Mouse (Mus musculus) CH12.LX (cell line): ENCODE measurements around the gene Ppp1r13l. TPM values are rescaled to one million over a fixed set of nuclear protein-coding genes. Genes with fewer than 3 reads are reported as not detected.

Experiments
- DNase-seq: peaks from one replicate; pipeline ENCODE4 v3.0.0-alpha.2; 2013; ENCODE audit errors: extremely low read depth
- H3K27ac ChIP-seq: 2 replicates; pipeline ENCODE4 v1.5.1; 2012; ENCODE audit warnings: low read depth, mild to moderate bottlenecking, control low read depth, moderate library complexity; ENCODE audit not compliant: insufficient read depth
- H3K27me3 ChIP-seq: replicated peaks from 2 replicates; pipeline ENCODE3; 2012; ENCODE audit warnings: inconsistent platforms
- H3K36me3 ChIP-seq, 2 experiments: replicated peaks in 1 of 2; 2 replicates each; pipeline versions ENCODE3 to v1.6.1; 2012; ENCODE audit warnings: inconsistent platforms in 1 of 2, low read length in 1 of 2, mild to moderate bottlenecking in 1 of 2, mixed read lengths in 1 of 2, moderate library complexity in 1 of 2; ENCODE audit not compliant: control insufficient read depth in 1 of 2, insufficient read depth in 1 of 2
- H3K4me1 ChIP-seq, 2 experiments: 2 replicates each; pipeline ENCODE4 v1.6.1; 2012; ENCODE audit warnings: inconsistent platforms in 1 of 2, moderate library complexity in 1 of 2; ENCODE audit not compliant: insufficient read depth in 2 of 2, control insufficient read depth in 1 of 2
- H3K4me2 ChIP-seq: 2 replicates; pipeline ENCODE4 v1.6.1; 2012; ENCODE audit warnings: low read depth, mild to moderate bottlenecking, control low read depth; ENCODE audit not compliant: poor library complexity, insufficient read depth, severe bottlenecking
- H3K4me3 ChIP-seq, 3 experiments: fragments of 150-350 bp in 1 of 3; sonication (generic) in 1 of 3; replicated peaks in 1 of 3; 2 replicates each; pipeline versions ENCODE3 to v1.5.1; 2011 to 2012; ENCODE audit warnings: low read depth in 2 of 3, low read length in 2 of 3, mild to moderate bottlenecking in 2 of 3, moderate library complexity in 2 of 3, control low read depth in 1 of 3, improper control_type of control experiment in 1 of 3, inconsistent platforms in 1 of 3, mixed read lengths in 1 of 3; ENCODE audit not compliant: poor library complexity in 1 of 3
- H3K79me2 ChIP-seq: replicated peaks from 2 replicates; pipeline ENCODE4 v1.6.1; 2012; ENCODE audit warnings: mild to moderate bottlenecking, moderate library complexity; ENCODE audit not compliant: control insufficient read depth, poor library complexity, insufficient read depth, severe bottlenecking; ENCODE audit errors: extremely low read depth
- H3K9ac ChIP-seq: 2 replicates; pipeline ENCODE4 v1.6.1; 2012; ENCODE audit warnings: low read depth, mild to moderate bottlenecking, control low read depth, moderate library complexity; ENCODE audit not compliant: insufficient read depth
- H3K9me3 ChIP-seq: replicated peaks from 2 replicates; pipeline ENCODE3; 2012; ENCODE audit warnings: low read length, inconsistent platforms, mixed read lengths
- BHLHE40 ChIP-seq: IDR thresholded peaks from 2 replicates; pipeline ENCODE4 v1.6.1; 2011; ENCODE audit warnings: mild to moderate bottlenecking, low read depth, low read length, improper control_type of control experiment
- E2F4 ChIP-seq: IDR thresholded peaks from 2 replicates; pipeline ENCODE4 v1.6.1; 2011; ENCODE audit warnings: low read depth, low read length, improper control_type of control experiment; ENCODE audit not compliant: insufficient replicate concordance
- ETS1 ChIP-seq: conservative IDR thresholded peaks from 2 replicates; pipeline ENCODE4 v1.6.1; 2012; ENCODE audit warnings: low read depth, mild to moderate bottlenecking, inconsistent platforms, low read length, improper control_type of control experiment, moderate library complexity
- IRF4 ChIP-seq: IDR thresholded peaks from 2 replicates; pipeline ENCODE4 v1.6.1; 2014; ENCODE audit warnings: low read depth, mild to moderate bottlenecking, inconsistent platforms, low read length, improper control_type of control experiment
- JUN ChIP-seq: IDR thresholded peaks from 2 replicates; pipeline ENCODE4 v1.6.1; 2011; ENCODE audit warnings: low read depth, mild to moderate bottlenecking, low read length, improper control_type of control experiment, moderate library complexity; ENCODE audit not compliant: insufficient read depth
- JUND ChIP-seq: conservative IDR thresholded peaks from 2 replicates; pipeline ENCODE4 v1.6.1; 2011; ENCODE audit warnings: low read depth, low read length, improper control_type of control experiment
- KAT2A ChIP-seq: IDR thresholded peaks from 2 replicates; pipeline ENCODE4 v1.6.1; 2012; ENCODE audit warnings: low read length, improper control_type of control experiment, inconsistent platforms; ENCODE audit not compliant: insufficient replicate concordance
- MAX ChIP-seq: IDR thresholded peaks from 2 replicates; pipeline ENCODE4 v1.6.1; 2011; ENCODE audit warnings: low read length, improper control_type of control experiment
- MAZ ChIP-seq: IDR thresholded peaks from 2 replicates; pipeline ENCODE4 v1.6.1; 2012; ENCODE audit warnings: low read depth, mild to moderate bottlenecking, inconsistent platforms, low read length, improper control_type of control experiment, moderate library complexity
- MEF2A ChIP-seq: IDR thresholded peaks from 2 replicates; pipeline ENCODE4 v1.6.1; 2014; ENCODE audit warnings: low read depth, mild to moderate bottlenecking, inconsistent platforms, low read length, improper control_type of control experiment, borderline replicate concordance
- MXI1 ChIP-seq: IDR thresholded peaks from 2 replicates; pipeline ENCODE4 v1.6.1; 2011; ENCODE audit warnings: mild to moderate bottlenecking, low read depth, low read length, improper control_type of control experiment
- MYC ChIP-seq: IDR thresholded peaks from 2 replicates; pipeline ENCODE4 v1.6.1; 2011; ENCODE audit warnings: low read depth, mild to moderate bottlenecking, improper control_type of control experiment, low read length
- NRF1 ChIP-seq: IDR thresholded peaks from 2 replicates; pipeline ENCODE4 v1.6.1; 2014; ENCODE audit warnings: low read depth, mild to moderate bottlenecking, inconsistent platforms, low read length, improper control_type of control experiment, moderate library complexity
- POLR2A ChIP-seq: IDR thresholded peaks from 2 replicates; pipeline ENCODE4 v1.6.1; 2011; ENCODE audit warnings: low read depth, mild to moderate bottlenecking, improper control_type of control experiment, low read length
- POLR2AphosphoS2 ChIP-seq: IDR thresholded peaks from 2 replicates; pipeline ENCODE4 v1.6.1; 2011; ENCODE audit warnings: low read depth, low read length, improper control_type of control experiment
- RAD21 ChIP-seq: IDR thresholded peaks from 2 replicates; pipeline ENCODE4 v1.6.1; 2011; ENCODE audit warnings: low read depth, mild to moderate bottlenecking, low read length, improper control_type of control experiment, moderate library complexity
- RCOR1 ChIP-seq: conservative IDR thresholded peaks from 2 replicates; pipeline ENCODE4 v1.6.1; 2012; ENCODE audit warnings: low read depth, mild to moderate bottlenecking, inconsistent platforms, low read length, improper control_type of control experiment
- SIN3A ChIP-seq: IDR thresholded peaks from 2 replicates; pipeline ENCODE4 v1.6.1; 2012; ENCODE audit warnings: low read length, improper control_type of control experiment, inconsistent platforms
- SMC3 ChIP-seq: IDR thresholded peaks from 2 replicates; pipeline ENCODE4 v1.6.1; 2011; ENCODE audit warnings: low read depth, low read length, improper control_type of control experiment
- TBP ChIP-seq: conservative IDR thresholded peaks from 2 replicates; pipeline ENCODE4 v1.6.1; 2011; ENCODE audit warnings: low read depth, low read length, improper control_type of control experiment
- TCF12 ChIP-seq: IDR thresholded peaks from 2 replicates; pipeline ENCODE4 v1.6.1; 2014; ENCODE audit warnings: low read depth, mild to moderate bottlenecking, inconsistent platforms, low read length, improper control_type of control experiment
- USF2 ChIP-seq: conservative IDR thresholded peaks from 2 replicates; pipeline ENCODE4 v1.6.1; 2011; ENCODE audit warnings: low read depth, low read length, improper control_type of control experiment
- ZC3H11A ChIP-seq: IDR thresholded peaks from 2 replicates; pipeline ENCODE4 v1.6.1; 2012; ENCODE audit warnings: low read depth, mild to moderate bottlenecking, inconsistent platforms, low read length, improper control_type of control experiment
- ZKSCAN1 ChIP-seq: IDR thresholded peaks from 2 replicates; pipeline ENCODE4 v1.6.1; 2012; ENCODE audit warnings: low read depth, inconsistent platforms, low read length, improper control_type of control experiment, borderline replicate concordance
- ZNF384 ChIP-seq: IDR thresholded peaks from 2 replicates; pipeline ENCODE4 v1.6.1; 2012; ENCODE audit warnings: low read depth, low read length, improper control_type of control experiment, inconsistent platforms
- dilution Hi-C: fragments of 300-500 bp; cut with MboI; formaldehyde crosslinking; loops from 2 replicates; pipeline ENCODE4 v1.14.3; 2020; ENCODE audit warnings: low sequenced_read_pairs; ENCODE audit not compliant: extremely low pct_unique_long_range_greater_than_20kb, extremely low pct_ligation_motif_present
- in situ Hi-C: fragments of 300-500 bp; cut with MboI; formaldehyde crosslinking; loops from 3 replicates; pipeline ENCODE4 v1.14.3; 2019; ENCODE audit warnings: low sequenced_read_pairs, low pct_ligation_motif_present, low pct_unique_long_range_greater_than_20kb, mixed read lengths
- polyA plus RNA-seq: library from polyadenylated mRNA; unstranded; fragments of >175 nt; gene quantifications from 2 replicates; pipeline ENCODE4 v1.2.1, GENCODE M21; 2012; ENCODE audit warnings: low read depth; ENCODE audit not compliant: insufficient read length
- total RNA-seq, 2 experiments: library from RNA; depleted of rRNA; stranded (reverse); fragments of 300-350 nt in 1 of 2; fragments of >200 nt in 1 of 2; gene quantifications; 2 replicates each; pipeline ENCODE4 v1.2.3; 2012 to 2014

The Ppp1r13l gene
- total and polyA plus RNA-seq, 3 experiments: 0.11 to 1.3 (median 0.68) TPM

DNA sequence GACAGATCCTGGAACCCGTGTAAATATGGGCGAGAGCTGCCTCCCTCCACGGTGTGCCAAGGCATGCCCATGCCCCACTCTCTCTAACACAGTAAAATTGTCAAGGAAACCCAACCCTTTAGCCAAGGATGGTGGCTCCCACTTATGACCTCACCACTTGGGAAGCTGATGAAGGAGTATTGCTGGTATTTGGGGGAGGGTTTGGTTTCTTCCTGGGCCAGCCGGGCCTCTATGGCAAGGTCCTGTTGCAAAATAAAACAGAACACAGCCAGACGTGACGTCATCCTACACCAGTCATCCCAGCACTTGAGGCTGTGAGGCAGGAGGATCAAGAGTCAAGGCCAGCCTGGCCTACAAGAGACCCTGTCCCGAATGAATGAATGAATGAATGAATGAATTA lies 21.0 kb upstream of the Ppp1r13l start:
- TF ChIP-seq KAT2A (no peak), MAX (no peak), ZNF384 (no peak), USF2 (no peak), POLR2A (no peak), POLR2AphosphoS2 (no peak), ZKSCAN1 (no peak), TCF12 (no peak), BHLHE40 (no peak), TBP (no peak), JUN (no peak), MAZ (no peak), IRF4 (no peak), ETS1 (no peak), MEF2A (no peak)
- dilution Hi-C loops (no loop called here), in situ Hi-C loops (no loop called here)
- peaks cover 22% of the 10 kb centered on the region for H3K27me3 ChIP-seq
- H3K4me3 ChIP-seq: no peak overlapping the region
- H3K9ac ChIP-seq: no peak overlapping the region
- H3K4me1 ChIP-seq: peaks cover 13 to 39% of the 10 kb centered on the region in 2 experiments
- no peak overlapping the region for H3K4me2 ChIP-seq
- peaks cover 0 to 3% of the 10 kb centered on the region in 2 experiments for H3K36me3 ChIP-seq
- no peak overlapping the region for H3K27ac ChIP-seq
- no peak for DNase-seq
- H3K9me3 ChIP-seq: no peaks in the 10 kb centered on the region
- no peaks in the 10 kb centered on the region for H3K79me2 ChIP-seq

DNA sequence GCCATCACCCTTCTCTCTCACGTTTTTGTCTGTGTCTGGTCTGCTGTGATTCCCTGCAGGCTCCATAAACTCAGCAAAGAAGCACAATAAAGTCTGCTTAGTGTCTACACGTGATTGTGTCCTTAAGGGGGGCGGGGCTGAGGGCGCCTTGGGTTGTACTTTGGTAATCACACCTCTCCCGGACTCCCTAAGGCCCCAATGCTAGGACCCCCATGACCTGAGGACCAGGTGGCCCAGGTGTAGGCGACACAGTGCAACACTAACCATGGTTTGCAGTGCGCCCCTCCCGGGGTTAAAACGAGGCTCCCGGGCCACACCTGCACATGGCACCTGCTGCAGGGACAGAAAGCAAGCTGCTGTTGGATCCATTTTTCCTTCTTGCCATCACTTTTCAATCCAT lies 18.3 kb upstream of the Ppp1r13l start:
- Histone ChIP-seq H3K9me3 (no peaks in the 10 kb centered on the region), H3K27me3 (peaks cover 22% of the 10 kb centered on the region), H3K4me2 (no peak overlapping the region), H3K79me2 (no peaks in the 10 kb centered on the region), H3K4me3 (no peak overlapping the region), H3K4me1 (peaks cover 4 to 37% of the 10 kb centered on the region in 2 experiments; a peak in 3 of 4 replicates), H3K9ac (no peak overlapping the region), H3K36me3 (peaks cover 0 to 3% of the 10 kb centered on the region in 2 experiments), H3K27ac (no peak overlapping the region)
- dilution Hi-C loops (no loop called here), in situ Hi-C loops (loop anchor here (5.0 kb wide), 1 partner anchor 34 kb away; no protein-coding TSS in a partner anchor)
- TF ChIP-seq JUND: no peak
- TF ChIP-seq BHLHE40: no peak
- TF ChIP-seq SIN3A: no peak
- TF ChIP-seq ZC3H11A: no peak
- TF ChIP-seq IRF4: no peak
- no peak for TF ChIP-seq JUN
- TF ChIP-seq RAD21: no peak
- no peak for TF ChIP-seq MAX
- no peak for TF ChIP-seq NRF1
- TF ChIP-seq SMC3: no peak
- TF ChIP-seq ZNF384: no peak
- no peak for TF ChIP-seq E2F4
- TF ChIP-seq MYC: no peak
- no peak for TF ChIP-seq MXI1
- TF ChIP-seq RCOR1: no peak
- DNase-seq: no peak
